26 mouse cellular contexts compared by ENCODE assay signal in the genomic region with DNA sequence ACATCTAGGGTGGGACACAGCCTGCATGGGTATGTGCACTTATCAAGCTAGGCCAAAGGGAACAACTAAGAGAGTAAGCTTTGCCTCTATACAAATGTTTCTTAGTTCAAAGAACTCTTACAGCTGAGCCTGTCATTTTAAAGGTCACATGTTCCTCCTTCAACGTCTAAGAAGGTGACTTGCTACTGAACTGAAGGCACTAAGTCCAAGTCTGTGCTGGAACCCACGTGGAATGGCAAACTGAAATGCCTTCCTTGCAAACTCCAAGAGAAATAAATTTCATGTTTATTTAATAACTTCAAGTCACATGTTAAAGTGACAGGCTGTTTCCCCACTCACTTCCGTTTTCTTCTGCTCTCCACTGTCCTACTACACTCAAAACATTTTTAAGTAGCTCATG. TPM values are rescaled to one million over a fixed set of nuclear protein-coding genes. Genes with fewer than 3 reads are reported as not detected.
A peak's percentile ranks its signal among the peaks of the same experiment; 100 is the strongest.
DNase-seq lines count a peak whose midpoint lies in the region; ATAC-seq and TF ChIP-seq lines count a peak whose summit lies in the region.
"Had no signal": no experiment of that assay in that cellular context is flagged by ENCODE, and none has a peak within 500 bp of the region (broad histone marks: within the 10 kb centered on the region; RNA-seq: fewer than 3 reads in every experiment).

No protein-coding gene starts in this region.

- intact Hi-C loops in gastrocnemius, postnatal 36 days (cut with DNase I): no loop called here

- no peak for TF ChIP-seq CTCF in kidney, adult 2 months (conservative IDR thresholded peaks at IDR 0.05; ENCODE audit: insufficient read depth, insufficient read length, low read depth, low read length)
- no peak for TF ChIP-seq CTCF in kidney, postnatal 0 days (IDR thresholded peaks at IDR 0.05; ENCODE audit: low read depth)
- TF ChIP-seq CTCF in bone marrow macrophage, adult 2 months (IDR thresholded peaks at IDR 0.05; ENCODE audit: low read depth, low read length): no peak

- no peaks in the 10 kb centered on the region for H3K36me3 ChIP-seq in kidney, adult 2 months (ENCODE audit: control insufficient read depth, insufficient read depth, low read length)
- H3K36me3 ChIP-seq in kidney, postnatal 0 days (ENCODE audit: insufficient read depth, low read length): no peaks in the 10 kb centered on the region
- H3K36me3 ChIP-seq: embryonic facial prominence, embryonic 10.5 days; embryonic facial prominence, embryonic 12.5 days; forebrain, embryonic 15.5 days had no signal

- peaks cover 4% of the 10 kb centered on the region; the same call in 1 of the 2 replicates for H3K4me1 ChIP-seq in kidney, adult 2 months (ENCODE audit: control insufficient read depth, insufficient read depth, low read length)
- no peaks in the 10 kb centered on the region for H3K4me1 ChIP-seq in kidney, postnatal 0 days (replicated peaks; ENCODE audit: insufficient read depth, low read length)
- H3K4me1 ChIP-seq in bone marrow macrophage, adult 2 months (ENCODE audit: control insufficient read depth, insufficient read depth, low read length): peaks cover 11% of the 10 kb centered on the region
- H3K4me1 ChIP-seq: embryonic facial prominence, embryonic 10.5 days; embryonic facial prominence, embryonic 12.5 days; forebrain, embryonic 13.5 days; forebrain, embryonic 15.5 days had no signal

- no peak overlapping the region for H3K4me3 ChIP-seq in kidney, adult 2 months (ENCODE audit: insufficient read depth, low read depth, low read length)
- no peak overlapping the region for H3K4me3 ChIP-seq in kidney, postnatal 0 days (replicated peaks; ENCODE audit: low read depth, low read length)
- no peak overlapping the region for H3K4me3 ChIP-seq in bone marrow macrophage, adult 2 months (ENCODE audit: insufficient read depth, low read length)
- H3K4me3 ChIP-seq: embryonic facial prominence, embryonic 10.5 days; embryonic facial prominence, embryonic 12.5 days; forebrain, embryonic 13.5 days; forebrain, embryonic 15.5 days had no signal

- no peak overlapping the region for H3K9ac ChIP-seq in kidney, postnatal 0 days (ENCODE audit: low read depth, low read length)
- H3K9ac ChIP-seq: embryonic facial prominence, embryonic 12.5 days; forebrain, embryonic 13.5 days; forebrain, embryonic 15.5 days; forebrain, postnatal 0 days had no signal

- TF ChIP-seq POLR2A in kidney, adult 2 months (IDR thresholded peaks at IDR 0.05; ENCODE audit: low read depth, low read length): no peak
- no peak for TF ChIP-seq POLR2A in bone marrow macrophage, adult 2 months (IDR thresholded peaks at IDR 0.05; ENCODE audit: borderline replicate concordance, low read depth, low read length)

- no peak for ATAC-seq in kidney, postnatal 0 days (replicated peaks; ENCODE audit: low FRiP score, low read depth)
- ATAC-seq: forebrain, embryonic 13.5 days; forebrain, embryonic 15.5 days; forebrain, postnatal 0 days; Patski had no signal

- WGBS in kidney, adult 2 months: 17% methylated on average over 3 of the region's 3 CpGs
- 26% methylated on average over 3 of the region's 3 CpGs for WGBS in kidney, postnatal 0 days

- peak overlapping the region; percentile 33; the same call in 1 of the 2 replicates for H3K27ac ChIP-seq in kidney, adult 2 months (ENCODE audit: insufficient read depth, low read depth, low read length)
- H3K27ac ChIP-seq in kidney, postnatal 0 days: 0 out of 2 replicates have a peak overlapping the region, but pooled peaks have one; percentile 31
- H3K27ac ChIP-seq in bone marrow macrophage, adult 2 months (ENCODE audit: insufficient read depth, low read depth, low read length): peak overlapping the region; percentile 46; the same call in 1 of the 2 replicates
- H3K27ac ChIP-seq: embryonic facial prominence, embryonic 10.5 days; embryonic facial prominence, embryonic 12.5 days; forebrain, embryonic 13.5 days; forebrain, embryonic 15.5 days had no signal

- H3K27me3 ChIP-seq in kidney, adult 2 months (replicated peaks; ENCODE audit: control insufficient read depth, insufficient read depth, low read length): no peaks in the 10 kb centered on the region
- H3K27me3 ChIP-seq in kidney, postnatal 0 days (ENCODE audit: insufficient read depth, low read length): no peaks in the 10 kb centered on the region
- H3K27me3 ChIP-seq: embryonic facial prominence, embryonic 12.5 days; forebrain, embryonic 13.5 days; forebrain, embryonic 15.5 days had no signal

- no peak overlapping the region for H3K4me2 ChIP-seq in kidney, postnatal 0 days (ENCODE audit: low read length)
- H3K4me2 ChIP-seq: embryonic facial prominence, embryonic 12.5 days; forebrain, embryonic 13.5 days; forebrain, embryonic 15.5 days had no signal

- H3K9me3 ChIP-seq in kidney, postnatal 0 days (replicated peaks; ENCODE audit: low read length): no peaks in the 10 kb centered on the region
- H3K9me3 ChIP-seq: embryonic facial prominence, embryonic 10.5 days; embryonic facial prominence, embryonic 12.5 days; forebrain, embryonic 13.5 days; forebrain, embryonic 15.5 days had no signal

- DNase-seq in kidney, adult 2 months: peak; percentile 50
- no peak for DNase-seq in kidney, adult 18-20 months
- no peak for DNase-seq in kidney, postnatal 0 days (ENCODE audit: low spot score)
- DNase-seq in kidney, adult 8-10 months: no peak
- DNase-seq in 416B (ENCODE audit: low read depth): peak; percentile 42
- no peak for DNase-seq in gastrocnemius, postnatal 36 days
- no peak for DNase-seq in gastrocnemius, postnatal 25 days
- DNase-seq: adrenal gland, adult 2 months; adrenal gland, postnatal 10 days; adrenal gland, postnatal 25 days; cerebellum, adult 11-12 months; cerebellum, adult 2 months; cerebellum, adult 9-10 months; cerebellum, postnatal 25 days; forebrain, postnatal 0 days had no signal

RNA-seq across cellular contexts. Expression of gene Mas1, which starts 10.5 kb away (rescaled TPM):
- 0.48 and 1.4 TPM in 2 replicates for polyA plus RNA-seq in kidney, adult 2 months (2012; rRNA removed)
- 0.20 and 0.75 TPM in 2 replicates for polyA plus RNA-seq in kidney, postnatal 0 days (2015; fragmentation: Nextera tagmentation; extraction: Ambion mirVana)
- not detected in 2 replicates for polyA plus RNA-seq in bone marrow macrophage, adult 2 months (2012; ENCODE audit: insufficient read depth, insufficient read length, missing spikeins)
- under 1 TPM; 0.22 to 0.54 TPM for total RNA-seq in gastrocnemius, postnatal 36 days (2021)
- total RNA-seq in gastrocnemius, postnatal 25 days (2021): under 1 TPM in 1 of 2 experiments, not detected in 1; 0.59 TPM
- total RNA-seq: adrenal gland, adult 2 months; adrenal gland, postnatal 25 days; adrenal gland, postnatal 4 days; ES-E14 had no signal
- polyA plus RNA-seq: adrenal gland, adult 2 months; C2C12; forebrain, embryonic 13.5 days; Patski had no signal

RNA-seq across cellular contexts. Expression of gene Mrgprh, which starts 18.4 kb away (rescaled TPM):
- polyA plus RNA-seq in kidney, adult 2 months (2012; rRNA removed): 0.31 and 0.52 TPM in 2 replicates
- polyA plus RNA-seq in kidney, postnatal 0 days (2015; fragmentation: Nextera tagmentation; extraction: Ambion mirVana): not detected in 2 replicates
- polyA plus RNA-seq in bone marrow macrophage, adult 2 months (2012; ENCODE audit: insufficient read depth, insufficient read length, missing spikeins): not detected in 2 replicates
- 1 to 10 TPM; 2.1 to 4.1 TPM for total RNA-seq in gastrocnemius, postnatal 36 days (2021)
- 1 to 10 TPM; 1.2 to 2.2 TPM for total RNA-seq in gastrocnemius, postnatal 25 days (2021)
- total RNA-seq: adrenal gland, postnatal 25 days; ES-E14; forebrain, postnatal 0 days had no signal
- polyA plus RNA-seq: activated CD4-positive, CD25-positive, alpha-beta regulatory T cell, adult 4 months; adrenal gland, adult 2 months; C2C12; embryonic facial prominence, embryonic 10.5 days; forebrain, embryonic 11.5 days; forebrain, embryonic 13.5 days; forebrain, embryonic 15.5 days; forebrain, postnatal 0 days; Patski had no signal

RNA-seq across cellular contexts. Expression of gene Pnldc1, which starts 52.6 kb away (rescaled TPM):
- 1.7 and 2.1 TPM in 2 replicates for polyA plus RNA-seq in kidney, adult 2 months (2012; rRNA removed)
- 0.59 and 1.1 TPM in 2 replicates for polyA plus RNA-seq in kidney, postnatal 0 days (2015; fragmentation: Nextera tagmentation; extraction: Ambion mirVana)
- polyA plus RNA-seq in bone marrow macrophage, adult 2 months (2012; ENCODE audit: insufficient read depth, insufficient read length, missing spikeins): 0.68 TPM in 1 of 2 replicates, not detected in the other
- total RNA-seq in gastrocnemius, postnatal 36 days (2021): not detected
- total RNA-seq in gastrocnemius, postnatal 25 days (2021): under 1 TPM in 1 of 2 experiments, not detected in 1; 0.83 TPM

RNA-seq across cellular contexts. Expression of gene Tcp1, which starts 58.1 kb away (rescaled TPM):
- 51.8 and 78.4 TPM in 2 replicates for polyA plus RNA-seq in kidney, adult 2 months (2012; rRNA removed)
- 304 and 328 TPM in 2 replicates for polyA plus RNA-seq in kidney, postnatal 0 days (2015; fragmentation: Nextera tagmentation; extraction: Ambion mirVana)
- 124 and 133 TPM in 2 replicates for polyA plus RNA-seq in bone marrow macrophage, adult 2 months (2012; ENCODE audit: insufficient read depth, insufficient read length, missing spikeins)
- total RNA-seq in gastrocnemius, postnatal 36 days (2021): 100 to 1,000 TPM; 149 to 172 TPM
- 100 to 1,000 TPM; 159 to 178 TPM for total RNA-seq in gastrocnemius, postnatal 25 days (2021)

RNA-seq across cellular contexts. Expression of gene Mrpl18, which starts 58.8 kb away (rescaled TPM):
- 46.1 and 48.9 TPM in 2 replicates for polyA plus RNA-seq in kidney, adult 2 months (2012; rRNA removed)
- polyA plus RNA-seq in kidney, postnatal 0 days (2015; fragmentation: Nextera tagmentation; extraction: Ambion mirVana): 133 and 140 TPM in 2 replicates
- polyA plus RNA-seq in bone marrow macrophage, adult 2 months (2012; ENCODE audit: insufficient read depth, insufficient read length, missing spikeins): 44.7 and 49.5 TPM in 2 replicates
- total RNA-seq in gastrocnemius, postnatal 36 days (2021): 100 to 1,000 TPM in 1 of 2 experiments, 10 to 100 TPM in 1; 92.4 to 107 TPM
- 100 to 1,000 TPM; 100 to 109 TPM for total RNA-seq in gastrocnemius, postnatal 25 days (2021)

Comparison
In these comparisons a context has a peak if more than half of its experiments do, and no peak if none do; other contexts are left out.
1. DNase-seq: peak in kidney, adult 2 months (single experiment) and 416B (single experiment); none in kidney, adult 18-20 months (single experiment), kidney, postnatal 0 days (single experiment), kidney, adult 8-10 months (0 of 2), gastrocnemius, postnatal 36 days (0 of 2) and gastrocnemius, postnatal 25 days (single experiment).
2. Peak in every context shown above with its lines, with median percentiles within 50 percentile points of each other: H3K27ac ChIP-seq.